Mouse (Mus musculus): ENCODE measurements around the gene Asl. TPM values are rescaled to one million over a fixed set of nuclear protein-coding genes. Genes with fewer than 3 reads are reported as not detected.

Gene Asl
- polyA plus RNA-seq, 1 experiment from 2014 or later, result 51.8 TPM

GRCm38 (mm10) chr5:129994989-129995388 is 34.1 kb downstream of the Asl start:
- DNase-seq (ENCODE audit: low spot score) (no peak), ATAC-seq (replicated peaks; ENCODE audit: low FRiP score) (no peak)
- no peaks in the 10 kb centered on the region for H3K9me3 ChIP-seq (ENCODE audit: control insufficient read depth, low read length)
- H3K4me3 ChIP-seq (ENCODE audit: low read depth, low read length), result no peak overlapping the region
- H3K27me3 ChIP-seq (replicated peaks; ENCODE audit: control insufficient read depth, insufficient read depth, low read length), result no peaks in the 10 kb centered on the region
- 93% methylated on average over 7 of the region's 7 CpGs for WGBS
- H3K4me1 ChIP-seq (replicated peaks; ENCODE audit: control insufficient read depth, insufficient read depth, low read length), result peaks cover 3% of the 10 kb centered on the region; the same call in 1 of the 2 replicates
- peaks cover 5% of the 10 kb centered on the region for H3K36me3 ChIP-seq (ENCODE audit: control insufficient read depth, insufficient read depth, low read length)
- no peak overlapping the region for H3K27ac ChIP-seq (ENCODE audit: low read depth, low read length)
- H3K9ac ChIP-seq (ENCODE audit: low read depth, low read length), result no peak overlapping the region
- H3K4me2 ChIP-seq, result no peak overlapping the region

- H3K4me1 ChIP-seq (replicated peaks; ENCODE audit: control insufficient read depth, insufficient read depth, low read length), result peaks cover 3% of the 10 kb centered on the region; the same call in 1 of the 2 replicates
- H3K27ac ChIP-seq (ENCODE audit: low read depth, low read length), result peak overlapping the region; percentile 6; the same call in 1 of the 2 replicates
- no peak overlapping the region for H3K4me3 ChIP-seq (ENCODE audit: low read depth, low read length)
- no peaks in the 10 kb centered on the region for H3K9me3 ChIP-seq (ENCODE audit: control insufficient read depth, low read length)
- DNase-seq (ENCODE audit: low spot score), result no peak
- no peaks in the 10 kb centered on the region for H3K27me3 ChIP-seq (replicated peaks; ENCODE audit: control insufficient read depth, insufficient read depth, low read length)
- H3K9ac ChIP-seq (ENCODE audit: low read depth, low read length), result no peak overlapping the region
- peak; percentile 42; the same call in 1 of the 2 replicates for ATAC-seq (replicated peaks; ENCODE audit: low FRiP score)
- no peak overlapping the region for H3K4me2 ChIP-seq
- H3K36me3 ChIP-seq (ENCODE audit: control insufficient read depth, insufficient read depth, low read length), result peaks cover 5% of the 10 kb centered on the region
- 83% methylated on average over 14 of the region's 14 CpGs for WGBS
Measured at GRCm38 (mm10) chr5:129993374-129993773, 35.7 kb downstream of the Asl start.

DNA sequence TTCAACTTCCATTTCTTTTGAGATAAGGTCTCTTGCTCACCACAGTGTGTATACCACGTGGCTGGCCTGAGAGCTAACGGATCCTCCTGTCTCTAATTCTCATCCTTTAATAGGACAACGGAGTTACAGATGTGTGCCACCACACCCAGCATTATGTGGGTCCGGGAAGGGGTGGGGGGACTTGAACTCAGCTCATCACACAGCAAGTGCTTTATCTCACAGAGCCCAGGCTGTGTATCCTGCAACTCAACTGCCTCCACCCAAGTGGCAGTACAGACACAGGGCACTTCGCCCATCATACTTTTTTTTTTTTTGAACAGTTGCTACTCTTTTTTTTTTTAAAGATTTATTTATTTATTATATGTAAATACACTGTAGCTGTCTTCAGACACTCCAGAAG is 37.1 kb downstream of the Asl start:
- Histone ChIP-seq H3K9me3 (ENCODE audit: control insufficient read depth, low read length) (no peaks in the 10 kb centered on the region), H3K4me3 (ENCODE audit: low read depth, low read length) (no peak overlapping the region), H3K36me3 (ENCODE audit: control insufficient read depth, insufficient read depth, low read length) (peaks cover 5% of the 10 kb centered on the region), H3K9ac (ENCODE audit: low read depth, low read length) (no peak overlapping the region), H3K4me2 (no peak overlapping the region; the same call in 1 of the 2 replicates), H3K4me1 (replicated peaks; ENCODE audit: control insufficient read depth, insufficient read depth, low read length) (peaks cover 3% of the 10 kb centered on the region; the same call in 1 of the 2 replicates), H3K27me3 (replicated peaks; ENCODE audit: control insufficient read depth, insufficient read depth, low read length) (no peaks in the 10 kb centered on the region), H3K27ac (ENCODE audit: low read depth, low read length) (no peak overlapping the region)
- peak; percentile 84 for ATAC-seq (replicated peaks; ENCODE audit: low FRiP score)
- DNase-seq (ENCODE audit: low spot score), result no peak
- 73% methylated on average over 5 of the region's 5 CpGs for WGBS

GRCm38 (mm10) chr5:129989376-129989775 is 39.7 kb downstream of the Asl start:
- Histone ChIP-seq H3K9ac (ENCODE audit: low read depth, low read length) (no peak overlapping the region), H3K4me2 (no peak overlapping the region), H3K36me3 (ENCODE audit: control insufficient read depth, insufficient read depth, low read length) (peaks cover 5% of the 10 kb centered on the region), H3K4me1 (replicated peaks; ENCODE audit: control insufficient read depth, insufficient read depth, low read length) (peaks cover 3% of the 10 kb centered on the region; the same call in 1 of the 2 replicates), H3K27ac (ENCODE audit: low read depth, low read length) (no peak overlapping the region), H3K4me3 (ENCODE audit: low read depth, low read length) (no peak overlapping the region), H3K27me3 (replicated peaks; ENCODE audit: control insufficient read depth, insufficient read depth, low read length) (no peaks in the 10 kb centered on the region), H3K9me3 (ENCODE audit: control insufficient read depth, low read length) (no peaks in the 10 kb centered on the region)
- DNase-seq (ENCODE audit: low spot score) (no peak), ATAC-seq (replicated peaks; ENCODE audit: low FRiP score) (no peak)
- 84% methylated on average over 13 of the region's 13 CpGs for WGBS

GRCm38 (mm10) chr5:129980216-129980615 is 48.8 kb downstream of the Asl start:
- no peak overlapping the region for H3K4me3 ChIP-seq (ENCODE audit: low read depth, low read length)
- H3K27ac ChIP-seq (ENCODE audit: low read depth, low read length), result no peak overlapping the region; the same call in 1 of the 2 replicates
- H3K4me1 ChIP-seq (replicated peaks; ENCODE audit: control insufficient read depth, insufficient read depth, low read length), result peaks cover 40% of the 10 kb centered on the region
- 43% methylated on average over 3 of the region's 3 CpGs for WGBS
- H3K27me3 ChIP-seq (replicated peaks; ENCODE audit: control insufficient read depth, insufficient read depth, low read length), result no peaks in the 10 kb centered on the region
- no peak overlapping the region for H3K9ac ChIP-seq (ENCODE audit: low read depth, low read length)
- H3K9me3 ChIP-seq (ENCODE audit: control insufficient read depth, low read length), result no peaks in the 10 kb centered on the region
- no peak for DNase-seq (ENCODE audit: low spot score)
- peak overlapping the region; percentile 27 for H3K4me2 ChIP-seq
- peak; percentile 50; the same call in 1 of the 2 replicates for ATAC-seq (replicated peaks; ENCODE audit: low FRiP score)
- H3K36me3 ChIP-seq (ENCODE audit: control insufficient read depth, insufficient read depth, low read length), result peaks cover 8% of the 10 kb centered on the region; the same call in 1 of the 2 replicates

GRCm38 (mm10) chr5:129978608-129979007 is 50.4 kb downstream of the Asl start:
- ATAC-seq (replicated peaks; ENCODE audit: low FRiP score), result no peak
- peaks cover 43% of the 10 kb centered on the region for H3K4me1 ChIP-seq (replicated peaks; ENCODE audit: control insufficient read depth, insufficient read depth, low read length)
- WGBS, result 68% methylated on average over 5 of the region's 5 CpGs

GRCm38 (mm10) chr5:129977768-129978167 is 51.3 kb downstream of the Asl start:
- peak overlapping the region; percentile 62 for H3K27ac ChIP-seq (ENCODE audit: low read depth, low read length)
- H3K4me2 ChIP-seq, result peak overlapping the region; percentile 35
- 76% methylated on average over 4 of the region's 4 CpGs for WGBS
- no peak for ATAC-seq (replicated peaks; ENCODE audit: low FRiP score)
- H3K9ac ChIP-seq (ENCODE audit: low read depth, low read length), result peak overlapping the region; percentile 52; the same call in 1 of the 2 replicates
- H3K27me3 ChIP-seq (replicated peaks; ENCODE audit: control insufficient read depth, insufficient read depth, low read length), result no peaks in the 10 kb centered on the region
- no peak for DNase-seq (ENCODE audit: low spot score)
- peaks cover 46% of the 10 kb centered on the region for H3K4me1 ChIP-seq (replicated peaks; ENCODE audit: control insufficient read depth, insufficient read depth, low read length)
- no peaks in the 10 kb centered on the region for H3K9me3 ChIP-seq (ENCODE audit: control insufficient read depth, low read length)
- no peak overlapping the region for H3K4me3 ChIP-seq (ENCODE audit: low read depth, low read length)
- H3K36me3 ChIP-seq (ENCODE audit: control insufficient read depth, insufficient read depth, low read length), result 0 out of 2 replicates have a peak, but pooled peaks cover 5% of the 10 kb centered on the region

More at GRCm38 (mm10) chr5:129978608-129979007, 50.4 kb downstream of the Asl start:
- Histone ChIP-seq H3K9ac (ENCODE audit: low read depth, low read length) (no peak overlapping the region), H3K4me3 (ENCODE audit: low read depth, low read length) (no peak overlapping the region), H3K36me3 (ENCODE audit: control insufficient read depth, insufficient read depth, low read length) (peaks cover 8% of the 10 kb centered on the region; the same call in 1 of the 2 replicates), H3K27me3 (replicated peaks; ENCODE audit: control insufficient read depth, insufficient read depth, low read length) (no peaks in the 10 kb centered on the region), H3K9me3 (ENCODE audit: control insufficient read depth, low read length) (no peaks in the 10 kb centered on the region), H3K4me2 (no peak overlapping the region), H3K27ac (ENCODE audit: low read depth, low read length) (no peak overlapping the region)
- DNase-seq (ENCODE audit: low spot score), result no peak

- 50% methylated on average over 4 of the region's 4 CpGs for WGBS
- Histone ChIP-seq H3K9me3 (ENCODE audit: control insufficient read depth, low read length) (no peaks in the 10 kb centered on the region), H3K9ac (ENCODE audit: low read depth, low read length) (peak overlapping the region; percentile 38; the same call in 1 of the 2 replicates)
Measured at GRCm38 (mm10) chr5:129974866-129975311, 54.2 kb downstream of the Asl start.

GRCm38 (mm10) chr5:129974354-129974753 is 54.7 kb downstream of the Asl start:
- peaks cover 8% of the 10 kb centered on the region; the same call in 1 of the 2 replicates for H3K36me3 ChIP-seq (ENCODE audit: control insufficient read depth, insufficient read depth, low read length)
- ATAC-seq (replicated peaks; ENCODE audit: low FRiP score) (no peak; the same call in 1 of the 2 replicates), DNase-seq (ENCODE audit: low spot score) (no peak)
- H3K27ac ChIP-seq (ENCODE audit: low read depth, low read length), result peak overlapping the region; percentile 95
- no peaks in the 10 kb centered on the region for H3K27me3 ChIP-seq (replicated peaks; ENCODE audit: control insufficient read depth, insufficient read depth, low read length)
- no peak overlapping the region for H3K4me2 ChIP-seq
- H3K4me3 ChIP-seq (ENCODE audit: low read depth, low read length), result no peak overlapping the region
- H3K9me3 ChIP-seq (ENCODE audit: control insufficient read depth, low read length), result no peaks in the 10 kb centered on the region
- no peak overlapping the region for H3K9ac ChIP-seq (ENCODE audit: low read depth, low read length)
- WGBS, result 74% methylated on average over 4 of the region's 4 CpGs
- peaks cover 38% of the 10 kb centered on the region for H3K4me1 ChIP-seq (replicated peaks; ENCODE audit: control insufficient read depth, insufficient read depth, low read length)

More at GRCm38 (mm10) chr5:129974866-129975311, 54.2 kb downstream of the Asl start:
- Histone ChIP-seq H3K4me1 (replicated peaks; ENCODE audit: control insufficient read depth, insufficient read depth, low read length) (peaks cover 43% of the 10 kb centered on the region), H3K27me3 (replicated peaks; ENCODE audit: control insufficient read depth, insufficient read depth, low read length) (no peaks in the 10 kb centered on the region), H3K27ac (ENCODE audit: low read depth, low read length) (peak overlapping the region; percentile 95), H3K4me3 (ENCODE audit: low read depth, low read length) (no peak overlapping the region), H3K36me3 (ENCODE audit: control insufficient read depth, insufficient read depth, low read length) (peaks cover 8% of the 10 kb centered on the region; the same call in 1 of the 2 replicates), H3K4me2 (peak overlapping the region; percentile 30)
- ATAC-seq (replicated peaks; ENCODE audit: low FRiP score), result peak; percentile 92
- DNase-seq (ENCODE audit: low spot score), result no peak

Measured in liver, embryonic 11.5 days (tissue).